7 mouse cellular contexts compared by ENCODE assay signal in the genomic region with DNA sequence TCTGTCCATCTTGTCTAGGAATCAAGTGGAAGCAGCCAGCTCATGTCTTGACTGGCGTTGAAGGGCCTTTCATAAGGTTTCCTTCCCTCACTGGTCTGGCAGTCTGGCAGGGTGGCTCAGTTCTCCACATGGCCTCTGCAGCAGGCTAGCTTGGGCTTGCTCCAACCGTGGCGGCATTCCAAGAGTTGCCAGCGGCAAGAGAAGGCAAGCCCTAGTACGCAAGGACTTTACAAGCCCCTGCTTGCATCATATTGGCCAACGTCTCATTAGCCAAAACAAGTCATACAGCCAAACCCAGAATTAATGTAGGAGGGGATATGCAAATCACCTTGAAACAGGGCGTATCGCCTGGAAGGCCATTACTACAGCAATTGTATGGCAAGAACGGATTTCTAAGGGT.
A peak's percentile ranks its signal among the peaks of the same experiment; 100 is the strongest.
DNase-seq lines count a peak whose midpoint lies in the region; ATAC-seq and TF ChIP-seq lines count a peak whose summit lies in the region.

No protein-coding gene starts in this region.

- no peak overlapping the region for H3K27ac ChIP-seq in liver, adult 2 months (replicated peaks; ENCODE audit: insufficient read depth, low read depth, low read length)
- no peak overlapping the region for H3K27ac ChIP-seq in liver, postnatal 0 days (ENCODE audit: low read depth)
- H3K27ac ChIP-seq in intestine, postnatal 0 days (ENCODE audit: low read depth, low read length), result no peak overlapping the region

- no peaks in the 10 kb centered on the region for H3K36me3 ChIP-seq in liver, adult 2 months (ENCODE audit: control insufficient read depth, insufficient read depth, low read length)
- no peaks in the 10 kb centered on the region for H3K36me3 ChIP-seq in liver, postnatal 0 days (replicated peaks; ENCODE audit: insufficient read depth, low read length)
- H3K36me3 ChIP-seq in intestine, postnatal 0 days (ENCODE audit: control insufficient read depth, insufficient read depth), result no peaks in the 10 kb centered on the region

- no peak for TF ChIP-seq EP300 in liver, postnatal 0 days (IDR thresholded peaks at IDR 0.05; ENCODE audit: low read depth)

- TF ChIP-seq POLR2A in liver, adult 2 months (IDR thresholded peaks at IDR 0.05; ENCODE audit: extremely low read depth, insufficient read depth, low read length), result no peak

- H3K4me2 ChIP-seq in liver, postnatal 0 days (ENCODE audit: low read depth, low read length), result no peak overlapping the region
- H3K4me2 ChIP-seq in intestine, postnatal 0 days (replicated peaks; ENCODE audit: low read depth), result no peak overlapping the region

- H3K9me3 ChIP-seq in liver, postnatal 0 days (ENCODE audit: low read length), result no peaks in the 10 kb centered on the region
- no peaks in the 10 kb centered on the region for H3K9me3 ChIP-seq in intestine, postnatal 0 days (ENCODE audit: control insufficient read depth)

- no peak overlapping the region for H3K9ac ChIP-seq in liver, adult 2 months (ENCODE audit: low read depth, low read length)
- H3K9ac ChIP-seq in liver, postnatal 0 days (replicated peaks), result no peak overlapping the region
- no peak overlapping the region for H3K9ac ChIP-seq in intestine, postnatal 0 days (ENCODE audit: low read depth, low read length)

- WGBS in liver, adult 2 months, result 69% methylated on average over 9 of the region's 9 CpGs
- 86% methylated on average over 9 of the region's 9 CpGs for WGBS in liver, postnatal 0 days (ENCODE audit: insufficient replicate concordance)
- WGBS in intestine, postnatal 0 days, result 87% methylated on average over 9 of the region's 9 CpGs

- no peak for TF ChIP-seq CTCF in liver, adult 2 months (IDR thresholded peaks at IDR 0.05; ENCODE audit: low read depth, low read length)
- TF ChIP-seq CTCF in liver, postnatal 0 days (IDR thresholded peaks at IDR 0.05; ENCODE audit: low read depth), result no peak
- no peak for TF ChIP-seq CTCF in intestine, postnatal 0 days (IDR thresholded peaks at IDR 0.05; ENCODE audit: low read depth)

- H3K79me2 ChIP-seq in liver, adult 2 months (ENCODE audit: control insufficient read depth, insufficient read depth, low read length), result no peaks in the 10 kb centered on the region

- no peak for ATAC-seq in liver, postnatal 0 days
- ATAC-seq in intestine, postnatal 0 days, result no peak

- peak; percentile 87 for DNase-seq in liver, adult 2 months (ENCODE audit: extremely low read depth, low read depth, low spot score)
- DNase-seq in liver, postnatal 0 days, result no peak
- peak; percentile 68 to 84 for DNase-seq in adrenal gland, postnatal 36 days
- DNase-seq in cerebellum, postnatal 4 days (ENCODE audit: low spot score in 2 of 2), result peak; percentile 55 to 88
- DNase-seq in layer of hippocampus, adult 8-10 months (ENCODE audit: low spot score in 2 of 2), result peak; percentile 53 to 65
- no peak for DNase-seq in embryo, embryonic 10 days (ENCODE audit: low spot score)

- no peak overlapping the region for H3K4me3 ChIP-seq in liver, adult 2 months (ENCODE audit: insufficient read depth, low read depth, low read length)
- no peak overlapping the region for H3K4me3 ChIP-seq in liver, postnatal 0 days (ENCODE audit: low read depth, low read length)
- no peak overlapping the region for H3K4me3 ChIP-seq in intestine, postnatal 0 days (ENCODE audit: low read depth, low read length)

- peaks cover 14% of the 10 kb centered on the region for H3K4me1 ChIP-seq in liver, adult 2 months (ENCODE audit: control insufficient read depth, insufficient read depth, low read length)
- peaks cover 43% of the 10 kb centered on the region for H3K4me1 ChIP-seq in liver, postnatal 0 days (ENCODE audit: insufficient read depth)
- H3K4me1 ChIP-seq in intestine, postnatal 0 days (replicated peaks; ENCODE audit: control insufficient read depth, insufficient read depth, low read length), result no peaks in the 10 kb centered on the region

- H3K27me3 ChIP-seq in liver, adult 2 months (ENCODE audit: control insufficient read depth, insufficient read depth, low read length), result no peaks in the 10 kb centered on the region
- no peaks in the 10 kb centered on the region for H3K27me3 ChIP-seq in liver, postnatal 0 days (ENCODE audit: insufficient read depth, low read length)
- no peaks in the 10 kb centered on the region for H3K27me3 ChIP-seq in intestine, postnatal 0 days (replicated peaks; ENCODE audit: control insufficient read depth, insufficient read depth, low read length)

Comparison
In these comparisons a context has a peak if more than half of its experiments do, and no peak if none do; other contexts are left out.
1. DNase-seq: peak in liver, adult 2 months (single experiment), adrenal gland, postnatal 36 days (2 of 2), cerebellum, postnatal 4 days (2 of 2) and layer of hippocampus, adult 8-10 months (2 of 2); none in liver, postnatal 0 days (single experiment) and embryo, embryonic 10 days (single experiment).